Mouse (Mus musculus): ENCODE results near the gene Ehbp1l1. TPM values are rescaled to one million over a fixed set of nuclear protein-coding genes. Genes with fewer than 3 reads are reported as not detected.

Gene Ehbp1l1
- polyA plus RNA-seq, 1 experiment from 2014 or later = 6.8 TPM

- H3K4me3 ChIP-seq (ENCODE audit: low read depth, low read length) = peak within 1 kb of the TSS; percentile 33
- DNase-seq (ENCODE audit: low spot score) (peak; percentile 93), ATAC-seq (replicated peaks; ENCODE audit: low FRiP score) (peak; percentile 93)
- H3K27me3 ChIP-seq (ENCODE audit: control insufficient read depth, insufficient read depth, low read length) = no peaks in the 10 kb centered on the region
- peaks cover 9% of the 10 kb centered on the region; the same call in 1 of the 2 replicates for H3K4me1 ChIP-seq (replicated peaks; ENCODE audit: control insufficient read depth, insufficient read depth, low read length)
- no peaks in the 10 kb centered on the region for H3K9me3 ChIP-seq (ENCODE audit: control insufficient read depth, low read length)
- peak within 1 kb of the TSS; percentile 37 for H3K9ac ChIP-seq (ENCODE audit: low read length)
- WGBS = 2% methylated on average over 31 of the region's 32 CpGs
- H3K36me3 ChIP-seq (ENCODE audit: control insufficient read depth, insufficient read depth, low read length) = peaks cover 4% of the 10 kb centered on the region; the same call in 1 of the 2 replicates
- peak within 1 kb of the TSS; percentile 67 for H3K4me2 ChIP-seq (ENCODE audit: low read depth, low read length, severe bottlenecking)
- H3K27ac ChIP-seq (ENCODE audit: low read depth, low read length) = no peak within 1 kb of the TSS
Observed at GRCm38 (mm10) chr19:5662981-5663913, 62.9 kb downstream of the Ehbp1l1 start, which contains the start of gene Sipa1. TSS of gene Sipa1 (minus strand) at chr19:5663707.

GRCm38 (mm10) chr19:5662310-5662709 lies 63.8 kb downstream of the Ehbp1l1 start:
- ATAC-seq (replicated peaks; ENCODE audit: low FRiP score) = no peak
- peak overlapping the region; percentile 67; the same call in 1 of the 2 replicates for H3K4me2 ChIP-seq (ENCODE audit: low read depth, low read length, severe bottlenecking)
- WGBS = 82% methylated on average over 8 of the region's 8 CpGs
- H3K9me3 ChIP-seq (ENCODE audit: control insufficient read depth, low read length) = no peaks in the 10 kb centered on the region
- H3K9ac ChIP-seq (ENCODE audit: low read length) = peak overlapping the region; percentile 37; the same call in 1 of the 2 replicates
- H3K27ac ChIP-seq (ENCODE audit: low read depth, low read length) = no peak overlapping the region
- no peak overlapping the region; the same call in 1 of the 2 replicates for H3K4me3 ChIP-seq (ENCODE audit: low read depth, low read length)
- DNase-seq (ENCODE audit: low spot score) = no peak
- peaks cover 9% of the 10 kb centered on the region; the same call in 1 of the 2 replicates for H3K4me1 ChIP-seq (replicated peaks; ENCODE audit: control insufficient read depth, insufficient read depth, low read length)
- peaks cover 4% of the 10 kb centered on the region; the same call in 1 of the 2 replicates for H3K36me3 ChIP-seq (ENCODE audit: control insufficient read depth, insufficient read depth, low read length)
- no peaks in the 10 kb centered on the region for H3K27me3 ChIP-seq (ENCODE audit: control insufficient read depth, insufficient read depth, low read length)

GRCm38 (mm10) chr19:5660942-5661751 lies 65.0 kb downstream of the Ehbp1l1 start:
- no peak overlapping the region for H3K9ac ChIP-seq (ENCODE audit: low read length)
- peaks cover under 1% of the 10 kb centered on the region; the same call in 1 of the 2 replicates for H3K36me3 ChIP-seq (ENCODE audit: control insufficient read depth, insufficient read depth, low read length)
- peaks cover 9% of the 10 kb centered on the region; the same call in 1 of the 2 replicates for H3K4me1 ChIP-seq (replicated peaks; ENCODE audit: control insufficient read depth, insufficient read depth, low read length)
- no peaks in the 10 kb centered on the region for H3K9me3 ChIP-seq (ENCODE audit: control insufficient read depth, low read length)
- DNase-seq (ENCODE audit: low spot score) (no peak), ATAC-seq (replicated peaks; ENCODE audit: low FRiP score) (no peak)
- H3K4me2 ChIP-seq (ENCODE audit: low read depth, low read length, severe bottlenecking) = no peak overlapping the region
- no peak overlapping the region for H3K4me3 ChIP-seq (ENCODE audit: low read depth, low read length)
- 86% methylated on average over 16 of the region's 16 CpGs for WGBS
- H3K27ac ChIP-seq (ENCODE audit: low read depth, low read length) = no peak overlapping the region
- H3K27me3 ChIP-seq (ENCODE audit: control insufficient read depth, insufficient read depth, low read length) = no peaks in the 10 kb centered on the region

Small RNAs within 50 kb of the gene (microRNA-seq; reads per million reads assigned to microRNA genes)
- gene Mir6987 (ENCODE audit: insufficient number of aligned reads) = not detected

Other genes with a start within 250 kb of the Ehbp1l1 start
- 39.2 and 42.7 TPM in 2 replicates for gene Mus81, start 237.9 kb downstream of the Ehbp1l1 start, polyA plus RNA-seq (2014; fragmentation: Nextera tagmentation; extraction: Ambion mirVana)
- gene Cfl1, start 235.9 kb downstream of the Ehbp1l1 start, polyA plus RNA-seq (2014; fragmentation: Nextera tagmentation; extraction: Ambion mirVana) = 3,238 and 3,452 TPM in 2 replicates
- gene 1700020D05Rik, start 222.5 kb downstream of the Ehbp1l1 start, polyA plus RNA-seq (2014; fragmentation: Nextera tagmentation; extraction: Ambion mirVana) = not detected in 2 replicates
- 15.9 and 19.5 TPM in 2 replicates for gene Snx32, start 215.8 kb downstream of the Ehbp1l1 start, polyA plus RNA-seq (2014; fragmentation: Nextera tagmentation; extraction: Ambion mirVana)
- gene Ovol1, start 165.7 kb downstream of the Ehbp1l1 start, polyA plus RNA-seq (2014; fragmentation: Nextera tagmentation; extraction: Ambion mirVana) = 0.11 and 0.35 TPM in 2 replicates
- gene Ap5b1, start 158.3 kb downstream of the Ehbp1l1 start, polyA plus RNA-seq (2014; fragmentation: Nextera tagmentation; extraction: Ambion mirVana) = 1.9 and 2.5 TPM in 2 replicates
- gene Rnaseh2c, start 124.4 kb downstream of the Ehbp1l1 start, polyA plus RNA-seq (2014; fragmentation: Nextera tagmentation; extraction: Ambion mirVana) = 158 and 198 TPM in 2 replicates
- gene Kat5, start 116.1 kb downstream of the Ehbp1l1 start, polyA plus RNA-seq (2014; fragmentation: Nextera tagmentation; extraction: Ambion mirVana) = 38.0 and 38.9 TPM in 2 replicates
- 37.8 and 39.9 TPM in 2 replicates for gene Rela, start 88.8 kb downstream of the Ehbp1l1 start, polyA plus RNA-seq (2014; fragmentation: Nextera tagmentation; extraction: Ambion mirVana)
- 18.4 and 19.9 TPM in 2 replicates for gene Sipa1, start 62.6 kb downstream of the Ehbp1l1 start, polyA plus RNA-seq (2014; fragmentation: Nextera tagmentation; extraction: Ambion mirVana)
- 20.4 and 21.7 TPM in 2 replicates for gene Map3k11, start 37.6 kb downstream of the Ehbp1l1 start, polyA plus RNA-seq (2014; fragmentation: Nextera tagmentation; extraction: Ambion mirVana)
- 34.1 and 37.7 TPM in 2 replicates for gene Pcnx3, start 37.4 kb downstream of the Ehbp1l1 start, polyA plus RNA-seq (2014; fragmentation: Nextera tagmentation; extraction: Ambion mirVana)
- gene Kcnk7, start 21.9 kb downstream of the Ehbp1l1 start, polyA plus RNA-seq (2014; fragmentation: Nextera tagmentation; extraction: Ambion mirVana) = not detected in 2 replicates
- 140 and 162 TPM in 2 replicates for gene Fam89b, start 3.3 kb upstream of the Ehbp1l1 start, polyA plus RNA-seq (2014; fragmentation: Nextera tagmentation; extraction: Ambion mirVana)
- 5.0 and 5.5 TPM in 2 replicates for gene Ltbp3, start 14.6 kb upstream of the Ehbp1l1 start, polyA plus RNA-seq (2014; fragmentation: Nextera tagmentation; extraction: Ambion mirVana)
- gene Scyl1, start 45.1 kb upstream of the Ehbp1l1 start, polyA plus RNA-seq (2014; fragmentation: Nextera tagmentation; extraction: Ambion mirVana) = 65.2 and 66.3 TPM in 2 replicates
- gene Frmd8, start 149.0 kb upstream of the Ehbp1l1 start, polyA plus RNA-seq (2014; fragmentation: Nextera tagmentation; extraction: Ambion mirVana) = 20.4 and 24.5 TPM in 2 replicates
- 0.90 and 1.1 TPM in 2 replicates for gene Slc25a45, start 151.5 kb upstream of the Ehbp1l1 start, polyA plus RNA-seq (2014; fragmentation: Nextera tagmentation; extraction: Ambion mirVana)
- 10.1 and 10.7 TPM in 2 replicates for gene Tigd3, start 167.8 kb upstream of the Ehbp1l1 start, polyA plus RNA-seq (2014; fragmentation: Nextera tagmentation; extraction: Ambion mirVana)
- gene Dpf2, start 186.7 kb upstream of the Ehbp1l1 start, polyA plus RNA-seq (2014; fragmentation: Nextera tagmentation; extraction: Ambion mirVana) = 232 and 246 TPM in 2 replicates
- 1.8 and 2.5 TPM in 2 replicates for gene Cdc42ep2, start 198.5 kb upstream of the Ehbp1l1 start, polyA plus RNA-seq (2014; fragmentation: Nextera tagmentation; extraction: Ambion mirVana)
- gene Pola2, start 237.9 kb upstream of the Ehbp1l1 start, polyA plus RNA-seq (2014; fragmentation: Nextera tagmentation; extraction: Ambion mirVana) = 108 and 118 TPM in 2 replicates